Mouse (Mus musculus) left cerebral cortex, postnatal 10 days (tissue): Measurements from ENCODE around the gene Pigb. TPM values are rescaled to one million over a fixed set of nuclear protein-coding genes. Genes with fewer than 3 reads are reported as not detected.
A peak's percentile ranks its signal among the peaks of the same experiment; 100 is the strongest.
"Not testable (repeated sequence)": the region's sequence is repeated elsewhere in the genome, so short reads cannot be mapped to it uniquely, and the experiment has no call there.

Experiments used
- DNase-seq, 2 experiments: peaks; one replicate each; pipeline ENCODE4 v3.0.0; 2021 to 2022; ENCODE audit warnings: low spot score in 2 of 2, mixed read lengths in 1 of 2; ENCODE audit errors: extremely low spot score in 1 of 2
- intact Hi-C: fragments of 180-260 bp; cut with DNase I; formaldehyde crosslinking; loops from one replicate; pipeline ENCODE4 v1.15.1; 2025
- total RNA-seq, 2 experiments: library from RNA; stranded (reverse); gene quantifications; 2 replicates each; pipeline ENCODE4 v1.2.3; 2021

Gene Pigb
- 10 to 100 TPM; 15.0 to 16.6 TPM for total RNA-seq

DNA sequence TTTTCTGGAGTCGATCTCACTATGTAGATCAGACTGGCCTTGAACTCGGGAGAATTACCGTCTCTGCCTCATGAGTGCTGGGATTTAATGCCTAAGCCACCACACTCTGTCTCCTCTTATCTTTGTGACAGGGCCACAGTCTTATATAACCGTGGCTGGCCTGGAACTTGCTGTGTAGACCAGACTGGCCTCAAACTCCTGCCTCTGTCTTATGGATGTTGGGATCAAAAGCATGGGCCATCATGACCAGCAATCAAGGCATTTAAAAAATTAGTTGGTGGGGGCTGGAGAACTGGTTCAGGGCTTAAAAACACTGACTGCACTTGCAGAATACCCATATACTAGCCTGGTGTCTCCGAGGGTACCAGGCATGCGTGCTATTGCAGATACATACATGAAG lies at the start of gene Pigb:
Gene Pigb (minus strand): TSS at position 299 of the 400 bp plus-strand sequence.
- DNase-seq, result no peak
- intact Hi-C loops, result no loop called here

DNA sequence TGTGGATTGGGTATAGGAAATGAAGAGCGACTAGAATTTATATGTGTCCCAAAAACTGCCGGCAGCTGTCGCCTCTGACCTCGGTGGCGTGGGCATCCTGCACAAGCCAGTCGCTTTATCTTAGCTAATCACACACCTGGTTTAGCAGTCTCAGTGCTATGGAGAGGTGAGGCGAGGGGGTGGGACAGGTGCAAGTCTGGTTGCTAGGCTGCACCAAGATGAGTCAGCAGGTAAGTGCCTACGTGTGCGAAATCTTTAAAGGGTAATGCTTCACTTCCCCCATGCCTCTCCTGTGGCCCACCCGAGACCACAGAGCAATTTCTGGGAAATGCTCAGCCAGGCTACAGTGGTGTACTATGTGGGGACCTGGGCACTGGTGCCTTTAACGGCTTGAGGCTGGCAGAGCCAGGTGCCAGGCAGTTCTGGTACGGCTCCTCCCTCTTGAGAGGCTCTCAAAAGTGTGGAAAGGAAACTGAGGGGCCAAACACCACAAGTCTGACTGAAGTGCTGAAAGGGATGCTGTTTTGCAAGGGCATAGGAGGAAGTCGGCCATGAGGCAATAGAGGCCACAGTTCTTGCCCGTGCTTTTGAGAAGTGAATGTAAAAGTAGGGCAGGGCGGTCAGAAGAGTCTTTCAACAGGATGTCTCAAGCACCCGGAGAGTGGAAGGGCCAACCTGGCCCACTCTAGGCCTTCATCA lies 49.2 kb upstream of the Pigb start:
- no peak for DNase-seq

DNA sequence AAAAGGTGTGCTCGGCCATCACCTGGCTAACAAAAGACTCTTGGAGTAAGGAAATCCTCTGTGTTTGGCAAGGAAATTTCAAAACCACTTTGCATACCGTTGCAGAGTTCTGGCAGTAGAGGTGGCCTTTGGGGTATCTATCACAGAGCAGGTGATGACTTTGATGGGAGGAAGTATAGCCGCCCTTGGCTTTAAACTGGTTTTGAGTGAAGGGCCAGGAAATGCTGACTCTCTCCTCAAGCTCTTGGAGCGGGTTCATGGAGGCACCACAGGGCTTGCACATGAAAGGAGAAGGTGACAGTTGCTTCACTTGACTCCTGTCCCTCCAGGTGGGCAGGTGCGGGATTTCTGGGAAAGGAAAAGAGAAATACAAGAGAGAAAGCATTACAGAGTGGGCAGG lies 47.4 kb upstream of the Pigb start:
- intact Hi-C loops, result no loop called here
- no peak for DNase-seq

More for the DNA sequence above, 49.2 kb upstream of the Pigb start:
- intact Hi-C loops, result no loop called here

DNA sequence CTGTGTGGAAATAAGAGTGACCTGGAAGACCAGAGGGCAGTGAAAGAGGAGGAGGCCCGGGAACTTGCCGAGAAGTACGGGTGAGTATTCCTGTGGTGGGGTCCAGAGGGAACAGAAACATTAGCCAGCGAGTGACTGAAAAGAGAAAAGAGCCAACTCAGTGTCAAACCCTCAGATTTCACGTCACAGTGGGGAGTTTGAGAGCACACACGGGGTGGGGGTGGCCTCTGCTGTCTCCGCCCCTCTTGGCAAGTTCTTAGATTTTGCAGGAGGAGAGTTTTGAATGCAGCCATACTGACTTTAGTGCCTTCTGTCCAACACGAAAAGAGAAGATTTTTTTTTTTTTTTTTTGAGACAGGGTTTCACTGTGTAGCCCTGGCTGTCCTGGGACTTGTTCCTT lies 46.9 kb upstream of the Pigb start:
- intact Hi-C loops, result no loop called here
- peak in 1 of 2 experiments; percentile 37 for DNase-seq

DNA sequence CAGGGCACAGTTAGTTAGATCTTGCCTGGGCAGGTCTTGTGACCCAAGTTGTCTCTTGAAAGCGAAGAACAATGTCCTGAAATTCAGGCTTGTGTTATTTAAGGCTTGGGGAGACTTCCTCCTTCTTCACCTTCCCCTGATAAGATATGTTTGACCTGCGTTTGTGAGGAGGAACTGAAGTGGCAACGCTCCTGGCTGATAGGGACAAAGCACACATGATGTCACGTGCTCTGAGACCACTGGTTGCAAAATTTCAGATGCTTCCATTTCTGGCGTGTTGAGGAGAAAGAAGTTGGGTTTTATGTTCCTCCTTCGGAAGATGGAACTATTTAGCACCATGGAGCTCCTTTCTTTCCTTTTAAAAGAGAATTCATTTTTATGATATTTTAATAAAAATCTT lies 45.7 kb upstream of the Pigb start:
- DNase-seq, result no peak
- intact Hi-C loops, result no loop called here

DNA sequence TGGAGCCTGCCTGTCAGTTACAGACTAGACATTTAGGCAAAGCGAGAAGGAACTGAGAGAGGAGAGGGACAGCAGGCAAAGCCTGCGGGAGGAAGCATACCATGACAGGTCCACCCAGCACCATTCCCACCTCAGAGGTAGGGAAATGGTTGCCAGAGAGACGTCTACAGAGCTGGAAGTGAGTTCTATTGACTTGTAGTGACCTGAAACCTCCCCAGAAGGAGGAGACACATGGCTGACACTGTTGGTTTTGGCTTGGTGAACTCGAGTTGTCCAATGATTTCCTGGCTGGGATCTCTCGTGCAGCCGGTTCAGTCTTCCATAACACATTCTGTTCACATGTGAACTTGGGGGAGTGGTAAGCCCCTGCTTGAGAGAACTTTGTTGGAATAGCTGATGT lies 43.8 kb upstream of the Pigb start:
- intact Hi-C loops, result no loop called here
- DNase-seq, result no peak

DNA sequence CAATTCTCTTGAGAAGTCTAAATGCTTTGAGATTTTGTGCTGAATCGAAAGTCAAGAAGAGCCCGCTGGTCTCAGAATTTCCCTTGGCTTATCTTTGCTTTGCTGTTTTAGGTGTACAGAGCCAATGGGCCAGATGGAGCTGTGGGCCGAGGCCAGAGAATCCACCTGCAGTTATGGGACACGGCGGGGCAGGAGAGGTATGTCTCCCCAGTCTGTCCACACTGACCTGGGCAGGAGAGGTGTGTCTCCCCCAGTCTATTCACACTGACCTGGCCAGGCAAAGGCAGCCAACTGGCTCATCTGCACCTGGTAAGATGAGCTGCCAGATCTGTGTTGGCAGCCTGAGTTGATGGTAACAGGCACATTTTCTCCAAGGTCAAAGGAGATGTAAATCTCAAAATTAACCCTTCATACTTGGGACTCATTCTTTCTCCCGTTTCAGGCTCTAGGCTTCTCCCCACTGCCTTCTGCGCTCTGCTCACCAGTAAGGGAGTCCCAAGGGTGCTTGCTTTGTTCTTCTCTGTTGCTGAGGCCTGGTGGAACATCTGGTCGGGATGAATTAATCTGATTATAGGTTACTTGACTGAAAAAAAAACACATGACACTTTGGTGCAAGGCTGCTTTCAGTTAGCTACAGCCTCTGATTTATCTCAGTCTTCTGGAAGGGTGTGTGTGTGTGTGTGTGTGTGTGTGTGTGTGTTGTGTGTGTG lies 42.3 kb upstream of the Pigb start:
- intact Hi-C loops, result no loop called here
- no peak for DNase-seq

DNA sequence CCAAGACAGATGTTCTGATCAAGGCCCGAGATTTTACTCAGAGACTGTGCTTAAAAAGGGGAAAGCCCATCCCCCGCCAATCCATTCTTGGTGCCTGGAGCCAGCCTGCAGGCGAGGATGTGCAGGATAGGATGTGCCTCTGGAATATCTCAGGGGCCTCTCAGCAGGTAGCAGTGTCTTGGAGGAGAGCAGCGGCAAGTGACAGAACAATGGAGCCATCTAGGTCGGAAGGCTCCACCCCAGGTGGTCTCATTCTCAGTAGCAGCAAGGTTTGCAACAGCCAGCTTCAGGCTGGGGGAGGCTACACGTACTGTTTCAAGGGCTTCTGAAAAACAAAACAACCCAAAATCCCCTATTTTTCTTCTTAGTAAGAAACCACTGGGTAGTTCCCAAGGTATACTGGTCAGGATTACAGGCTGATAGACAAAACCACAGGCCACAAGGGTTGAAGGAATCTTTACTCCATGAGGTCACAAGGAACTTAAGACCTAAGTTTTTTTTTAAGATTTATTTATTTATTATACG lies 39.7 kb upstream of the Pigb start:
- DNase-seq, result peak in 1 of 2 experiments; percentile 36
- intact Hi-C loops, result no loop called here

DNA sequence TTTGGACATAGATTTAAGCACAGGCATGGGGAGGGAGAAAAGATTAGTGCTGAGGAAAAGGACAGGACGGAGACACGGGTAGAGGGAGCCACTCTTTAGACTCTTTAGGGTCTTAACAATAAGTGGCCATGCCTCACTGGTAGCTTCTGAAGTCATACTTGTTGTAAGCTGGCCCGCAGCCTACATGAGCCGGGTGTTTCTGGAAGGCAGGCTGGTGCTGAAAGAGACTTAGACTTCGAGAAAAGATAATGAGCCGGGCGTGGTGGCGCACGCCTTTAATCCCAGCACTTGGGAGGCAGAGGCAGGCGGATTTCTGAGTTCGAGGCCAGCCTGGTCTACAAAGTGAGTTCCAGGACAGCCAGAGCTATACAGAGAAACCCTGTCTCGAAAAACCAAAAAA lies 39.2 kb upstream of the Pigb start:
- intact Hi-C loops, DNase-seq: not testable (repeated sequence)

DNA sequence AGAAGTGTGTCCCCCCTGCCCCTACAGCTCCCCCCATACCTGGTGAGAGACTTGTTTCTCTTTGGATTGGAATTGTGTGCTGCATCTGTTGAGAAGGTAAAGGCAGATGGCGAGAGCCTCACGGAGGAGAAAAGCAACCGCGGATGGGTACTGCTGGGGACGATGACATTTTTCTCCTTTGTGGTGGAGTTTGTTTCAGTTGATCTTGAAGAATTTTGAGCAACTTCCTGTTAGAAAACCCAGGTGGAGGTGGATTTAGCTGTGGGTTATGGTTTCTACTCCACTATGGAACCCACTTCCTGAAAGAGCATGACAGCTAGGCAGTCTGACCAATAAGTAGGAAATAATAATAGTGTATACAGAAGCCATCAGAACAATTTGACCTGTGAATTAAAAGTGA lies 33.0 kb upstream of the Pigb start:
- intact Hi-C loops, result no loop called here
- no peak for DNase-seq

DNA sequence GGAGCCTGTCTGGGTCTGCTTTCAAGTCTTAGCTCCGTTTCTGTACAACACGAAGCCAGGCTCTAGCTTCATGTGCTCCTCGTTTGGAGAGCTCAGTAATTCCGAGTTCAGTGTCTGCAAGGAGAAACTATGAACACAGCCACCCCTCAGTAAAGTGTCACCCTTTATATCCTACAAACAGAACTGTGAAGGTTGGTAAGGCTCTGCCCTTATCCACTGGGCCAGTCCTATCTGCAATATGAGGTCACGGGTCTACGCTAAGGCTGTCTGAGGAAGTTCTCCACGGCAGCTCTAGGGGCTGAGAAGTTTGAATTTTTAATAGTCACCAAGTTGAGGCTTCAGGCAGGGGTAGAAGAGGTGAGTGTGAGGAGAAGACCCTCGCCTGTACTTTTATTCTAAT lies 32.2 kb upstream of the Pigb start:
- intact Hi-C loops, result no loop called here
- no peak for DNase-seq

DNA sequence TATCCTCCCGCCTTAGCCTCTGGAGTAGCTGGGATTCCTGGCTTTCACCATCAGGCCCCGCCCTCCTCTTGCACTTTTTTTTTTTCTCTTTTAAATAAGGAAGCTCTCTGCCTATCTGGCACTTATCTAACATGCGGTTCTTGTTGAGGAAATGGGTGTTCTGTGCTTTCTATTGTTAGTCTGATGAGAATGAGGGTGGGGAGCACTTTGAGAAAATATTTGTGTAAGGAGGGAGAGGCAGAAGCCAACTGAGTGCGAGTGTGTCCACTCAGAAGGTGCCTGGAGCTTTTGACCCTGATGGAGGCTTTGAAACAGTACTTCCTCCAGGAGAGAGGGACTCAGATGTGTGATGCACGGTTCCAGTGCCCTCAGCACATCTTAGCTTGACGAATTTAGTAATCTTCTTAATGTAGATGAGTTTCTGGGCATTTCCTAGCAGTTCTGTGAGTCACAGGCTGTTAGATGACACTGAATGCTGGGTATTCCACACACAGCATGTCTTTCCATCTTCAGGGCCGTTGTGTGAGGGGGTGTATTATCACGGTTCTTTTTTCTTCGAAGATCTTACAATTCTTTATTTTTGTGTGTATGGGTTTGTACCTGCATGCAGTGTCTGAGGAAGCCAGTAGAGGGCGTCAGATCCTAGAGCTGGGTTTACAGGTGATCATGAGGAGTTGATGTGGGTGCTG lies 30.9 kb upstream of the Pigb start:
- no peak for DNase-seq
- intact Hi-C loops, result no loop called here

DNA sequence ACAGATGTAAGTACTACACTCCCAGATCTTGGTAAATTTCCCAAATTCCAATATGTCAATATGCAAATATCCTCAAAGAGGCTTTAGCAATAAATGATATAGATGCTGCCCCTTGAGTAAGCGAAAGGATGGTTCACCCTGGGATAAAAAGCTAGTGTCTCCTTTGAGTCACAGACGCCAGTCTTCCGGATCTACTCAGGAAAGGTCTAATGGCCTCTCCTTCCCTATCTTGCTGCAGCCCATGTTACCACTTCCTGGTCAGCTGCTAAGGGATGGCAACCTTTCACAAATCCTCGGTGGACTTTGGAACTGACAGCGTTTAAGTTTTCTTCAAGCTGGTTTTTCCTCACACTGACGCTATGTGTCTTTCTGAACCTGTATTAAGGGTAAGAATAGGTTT lies 28.5 kb upstream of the Pigb start:
- intact Hi-C loops, result no loop called here
- DNase-seq, result no peak

DNA sequence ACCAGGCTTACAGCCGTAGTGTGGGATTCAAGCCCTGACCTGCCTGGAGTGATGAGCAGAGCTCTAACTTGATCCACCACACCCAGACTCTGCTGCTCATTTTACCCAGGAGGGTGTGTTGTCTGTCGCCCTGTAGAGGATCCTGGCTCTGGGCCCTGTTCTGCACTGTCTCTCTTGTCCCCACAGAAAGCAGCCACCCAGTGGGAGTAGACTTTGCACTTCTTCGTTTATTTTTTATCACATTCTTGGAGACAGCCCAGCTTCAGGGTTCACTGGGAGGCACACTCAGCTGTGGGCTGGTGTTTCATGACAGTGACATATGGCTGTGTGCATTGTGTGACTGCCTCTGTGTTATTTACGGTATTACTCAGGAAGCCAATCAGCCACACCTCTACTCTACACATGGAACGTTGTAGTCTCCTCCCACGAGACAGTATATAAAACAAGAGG lies 28.1 kb upstream of the Pigb start:
- peak in 1 of 2 experiments; percentile 59 for DNase-seq
- intact Hi-C loops, result no loop called here

DNA sequence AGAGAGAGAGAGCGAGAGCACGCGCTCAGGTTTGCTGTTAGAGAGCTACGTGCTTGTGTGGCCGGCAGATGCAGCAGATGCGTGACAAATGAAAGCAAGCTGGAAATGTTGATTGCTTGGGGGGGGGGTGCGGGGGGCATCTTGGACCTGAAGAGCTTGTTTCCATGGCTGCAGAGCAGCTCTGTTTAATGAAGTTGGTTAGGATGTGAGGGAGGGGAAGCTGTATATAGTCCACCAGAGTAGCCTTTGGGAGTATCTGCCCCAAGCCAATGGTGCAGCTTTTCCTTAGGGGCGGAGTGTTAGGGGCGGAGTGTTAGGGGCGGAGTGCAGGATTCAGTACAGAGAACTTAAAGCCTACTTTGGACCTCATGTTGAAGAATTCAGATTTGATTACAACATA lies 26.9 kb upstream of the Pigb start:
- no peak for DNase-seq
- intact Hi-C loops, result no loop called here

DNA sequence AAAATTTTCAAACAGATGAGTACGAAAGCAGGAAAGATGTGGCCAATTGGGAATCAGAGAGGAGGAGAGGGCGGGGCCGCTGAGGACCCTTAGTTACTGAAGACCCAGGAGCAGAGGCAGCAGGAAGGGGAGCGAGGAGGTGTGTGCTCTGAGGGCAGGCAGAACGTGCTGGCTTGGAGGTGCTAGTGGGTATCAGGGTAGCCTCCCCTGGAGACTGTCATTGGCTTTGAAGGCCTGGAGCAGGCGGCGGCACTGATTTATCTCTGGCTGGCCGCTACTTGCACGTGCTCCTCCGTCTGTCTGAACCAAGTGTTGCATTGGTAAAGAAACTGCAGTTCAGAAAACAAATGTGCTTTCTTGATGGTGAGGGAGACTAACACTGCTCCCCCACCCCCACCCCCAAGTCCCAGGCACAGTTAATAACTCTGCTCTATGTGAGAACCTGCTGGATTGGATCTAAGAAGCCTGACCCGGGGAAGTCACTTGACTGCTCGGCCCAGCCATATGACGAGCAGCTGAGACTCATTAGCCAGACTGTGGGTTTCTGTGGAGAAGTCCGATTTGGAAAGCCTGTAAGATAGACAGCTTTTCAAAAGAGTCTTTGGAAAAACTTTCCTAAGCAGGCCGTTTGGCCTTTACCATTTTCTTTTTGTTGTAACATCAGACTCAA lies 23.6 kb upstream of the Pigb start:
- DNase-seq, result no peak
- intact Hi-C loops, result no loop called here

DNA sequence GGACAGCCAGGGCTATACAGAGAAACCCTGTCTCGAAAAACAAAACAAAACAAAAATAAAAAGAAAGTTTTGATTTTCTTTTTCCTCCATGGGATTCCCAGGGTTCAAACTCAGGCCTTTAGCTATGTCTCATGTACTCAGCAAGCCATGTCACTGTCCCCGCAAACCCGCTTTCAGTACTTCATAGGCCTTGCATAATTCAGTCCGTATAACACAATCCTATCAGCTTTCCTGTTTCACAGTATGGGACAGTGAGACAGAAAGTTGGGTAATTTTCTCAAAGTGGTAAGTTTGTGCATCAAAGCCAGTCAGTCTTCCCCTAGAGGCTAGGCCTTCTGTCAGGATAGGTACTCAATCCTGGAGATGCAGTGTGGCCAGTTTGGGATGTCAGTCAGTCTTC lies 19.0 kb upstream of the Pigb start:
- intact Hi-C loops, result no loop called here

DNA sequence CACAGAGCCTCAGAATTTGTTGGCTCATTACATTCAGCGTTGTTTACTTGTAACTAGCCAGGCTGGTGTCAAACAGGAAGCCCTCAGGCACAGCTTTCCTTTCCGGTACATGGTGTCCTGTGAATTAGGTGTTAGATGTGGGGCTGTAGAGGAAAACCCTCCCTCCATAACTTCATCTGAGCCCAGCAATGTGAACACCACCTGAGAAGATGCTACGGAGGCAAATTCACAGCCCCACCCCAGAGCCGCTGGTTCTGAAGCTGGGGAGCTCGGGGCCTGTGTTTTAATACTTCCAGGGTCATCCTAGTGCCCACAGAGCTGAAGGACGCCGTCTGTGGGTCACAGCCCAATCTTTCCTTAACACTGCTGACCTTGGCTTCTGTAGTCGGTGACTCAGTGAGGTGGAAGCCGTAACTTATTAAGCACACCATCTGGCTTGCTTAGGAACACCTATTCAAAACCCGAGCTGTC lies 15.3 kb upstream of the Pigb start:
- intact Hi-C loops, result no loop called here

More for the DNA sequence above, 19.0 kb upstream of the Pigb start:
- DNase-seq, result no peak

DNA sequence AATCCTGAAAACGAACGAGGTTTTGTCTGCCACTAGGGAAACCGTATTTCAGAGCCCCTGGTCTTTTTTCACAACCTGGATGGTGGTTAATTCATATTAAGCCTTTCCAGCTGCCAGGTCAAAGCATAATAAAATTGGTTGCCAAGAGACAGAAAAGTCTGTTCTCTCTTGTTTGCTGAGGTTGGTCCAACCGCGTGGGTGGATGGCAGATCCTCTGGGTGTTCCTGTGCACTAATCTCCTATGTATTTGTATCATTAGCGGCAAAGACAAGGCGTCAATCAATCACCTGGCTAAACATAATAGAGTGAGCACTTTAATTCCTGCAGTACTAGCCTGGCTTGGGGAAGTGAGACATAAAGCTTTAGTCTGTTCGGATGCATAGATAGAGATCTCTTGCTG lies 10.4 kb upstream of the Pigb start:
- no peak for DNase-seq
- intact Hi-C loops, result no loop called here

More for the DNA sequence above, 15.3 kb upstream of the Pigb start:
- no peak for DNase-seq
